Mouse (Mus musculus) frontal cortex, adult 2 months (tissue): ENCODE results near the gene Olfr770. TPM values are rescaled to one million over a fixed set of nuclear protein-coding genes. Genes with fewer than 3 reads are reported as not detected.
"Not testable (repeated sequence)": the region's sequence is repeated elsewhere in the genome, so short reads cannot be mapped to it uniquely, and the experiment has no call there.

Experiments used
- DNase-seq, 2 experiments: peaks; one replicate each; pipeline ENCODE4 v3.0.0; 2022; ENCODE audit warnings: low spot score in 1 of 2; ENCODE audit errors: extremely low spot score in 1 of 2
- polyA plus RNA-seq: library from polyadenylated mRNA; depleted of rRNA; stranded (reverse); fragments of >200 nt; gene quantifications from 2 replicates; pipeline ENCODE4 v1.2.3, GENCODE M21; 2012; rRNA removed

Gene Olfr770
- not detected in 2 replicates for polyA plus RNA-seq

DNA sequence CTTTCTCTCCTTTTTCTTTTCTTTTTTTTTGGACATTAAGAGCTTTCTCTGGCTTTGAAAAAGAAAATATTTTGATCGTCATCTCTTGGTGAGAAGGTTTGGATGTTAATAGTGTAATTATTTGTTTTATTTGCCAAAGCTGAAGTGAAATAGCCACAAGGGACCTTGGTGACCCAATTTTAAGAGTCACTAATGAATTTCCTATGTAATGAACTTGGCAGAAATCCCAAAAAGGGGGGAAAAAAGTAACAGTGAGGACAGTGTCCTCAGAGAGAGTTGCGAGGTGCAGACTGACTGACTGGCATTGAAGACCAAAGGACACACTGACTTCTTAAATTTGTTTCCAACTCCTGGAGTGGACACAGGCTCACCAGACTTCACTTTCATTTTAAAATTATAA lies at the start of gene Olfr770:
Olfr770 (minus strand) TSS at position 101 of the 400 bp plus-strand sequence.
- no peak for DNase-seq

DNA sequence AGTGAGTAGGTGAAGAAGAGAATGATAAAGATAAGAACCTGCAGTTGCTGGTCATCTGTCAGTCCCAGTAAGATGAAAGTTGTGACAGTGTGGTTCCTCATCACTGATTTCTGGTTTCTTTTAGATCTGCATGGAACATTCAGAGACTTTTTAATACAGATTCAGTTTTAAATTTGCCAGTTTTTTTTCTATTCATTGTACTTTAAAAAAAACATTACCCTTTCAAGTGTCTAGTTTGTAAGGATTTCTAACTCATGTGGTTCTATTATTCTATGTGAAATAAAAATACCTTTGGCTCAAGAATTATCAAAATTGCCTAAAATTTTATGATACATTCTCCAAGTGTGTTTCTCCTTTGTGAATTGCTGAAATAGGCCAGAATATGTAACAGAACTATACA lies 48.5 kb upstream of the Olfr770 start, which contains the start of gene Olfr773:
Olfr773 (minus strand) TSS at position 101 of the 400 bp plus-strand sequence.
- not testable (repeated sequence) for DNase-seq

DNA sequence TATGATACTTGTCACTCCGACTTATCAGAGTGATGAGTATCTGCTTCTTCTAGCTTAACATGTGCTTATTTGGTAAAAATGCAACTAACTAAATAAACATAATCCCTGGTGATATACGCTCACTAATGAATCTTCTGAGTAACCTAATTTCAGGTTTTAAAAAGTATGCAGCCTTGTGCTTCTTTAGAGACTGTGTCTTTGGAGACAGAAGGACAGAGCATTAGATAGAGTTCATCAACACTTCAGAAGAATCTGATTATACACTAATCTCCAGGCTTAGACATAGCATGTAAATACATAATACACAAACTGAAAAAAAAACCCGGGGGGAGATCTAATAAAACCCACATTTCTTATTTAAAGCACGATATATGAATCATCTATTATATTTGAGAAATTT lies 39.0 kb upstream of the Olfr770 start, which contains the start of gene Olfr772:
Olfr772 (minus strand) TSS at position 101 of the 400 bp plus-strand sequence.
- not testable (repeated sequence) for DNase-seq

DNA sequence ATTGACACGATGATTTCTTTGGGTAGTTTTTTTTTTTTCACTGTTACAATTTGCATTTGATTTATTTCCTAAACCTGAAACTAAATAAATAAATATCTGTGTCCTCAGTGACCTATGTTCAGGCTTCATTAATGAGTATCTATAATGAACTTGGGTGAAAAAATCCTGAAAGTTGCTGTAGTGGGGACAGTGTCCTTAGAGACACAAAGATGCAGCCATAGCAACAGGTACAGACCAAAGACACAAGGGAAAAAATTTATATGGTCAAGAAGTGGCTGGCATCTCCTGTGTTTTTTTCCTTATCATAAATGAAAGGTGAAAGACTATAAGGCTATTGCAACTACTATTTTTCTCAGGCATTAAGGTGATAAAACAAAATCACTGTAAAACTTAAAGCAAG lies 25.9 kb upstream of the Olfr770 start, which contains the start of gene Olfr771:
Olfr771 (minus strand) TSS at position 101 of the 400 bp plus-strand sequence.
- DNase-seq, result no peak

DNA sequence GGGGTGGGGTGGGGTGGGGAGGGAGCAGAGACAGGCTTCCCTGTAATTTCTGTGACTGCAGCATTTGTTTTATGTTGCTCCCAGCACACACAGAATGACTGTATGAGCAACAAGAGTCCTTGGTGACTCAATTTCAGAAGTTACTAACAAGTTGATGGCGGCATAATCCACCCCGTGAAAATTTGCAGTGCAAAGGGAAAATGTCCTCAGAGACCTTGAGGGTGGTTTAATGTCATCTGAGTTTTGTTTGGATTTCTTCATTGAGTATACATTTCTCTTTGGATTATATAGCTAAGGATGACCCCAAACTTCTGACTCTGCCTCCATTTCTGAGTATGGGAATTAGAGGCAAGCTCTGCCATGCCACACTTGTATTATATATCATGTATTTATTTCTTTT lies 21.0 kb downstream of the Olfr770 start, which contains the start of gene Olfr769:
Olfr769 (minus strand) TSS at position 101 of the 400 bp plus-strand sequence.
- DNase-seq, result no peak

DNA sequence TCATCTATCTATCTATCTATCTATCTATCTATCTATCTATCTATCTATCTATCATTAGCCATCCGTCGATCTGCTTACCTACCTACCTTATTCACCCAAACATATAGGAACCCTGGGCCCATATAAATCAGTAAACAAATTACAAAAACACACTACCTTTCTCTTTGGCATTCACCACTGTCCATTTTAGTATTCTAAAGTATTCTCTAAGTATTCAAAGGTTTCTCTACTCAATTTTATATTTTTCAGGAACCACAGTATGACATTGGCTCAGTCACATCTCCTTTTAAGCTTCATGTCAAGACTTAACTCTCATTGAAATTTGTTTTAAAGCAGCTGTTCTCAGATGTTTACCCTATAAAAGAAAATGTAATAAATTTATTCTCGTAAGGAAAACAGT lies 23.7 kb downstream of the Olfr770 start:
- no peak for DNase-seq

DNA sequence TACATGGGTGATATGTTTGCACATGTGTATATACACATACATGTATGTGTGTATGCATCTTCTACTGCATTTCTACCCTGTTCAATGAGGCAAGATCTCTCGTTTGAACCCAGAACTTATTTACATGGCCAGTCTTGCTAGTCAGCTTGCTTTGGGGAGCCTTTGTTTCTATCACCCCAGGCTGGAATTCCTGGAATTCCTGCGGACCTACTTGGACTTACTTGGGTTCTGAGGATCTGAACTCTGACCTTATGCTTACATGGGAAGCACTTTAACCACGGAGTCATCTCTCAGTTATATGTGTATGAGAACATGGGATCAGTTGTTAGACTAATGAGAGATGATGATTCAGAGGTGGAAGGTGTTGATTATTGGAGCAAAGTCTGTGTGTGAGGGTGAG lies 37.6 kb downstream of the Olfr770 start:
- DNase-seq, result no peak

DNA sequence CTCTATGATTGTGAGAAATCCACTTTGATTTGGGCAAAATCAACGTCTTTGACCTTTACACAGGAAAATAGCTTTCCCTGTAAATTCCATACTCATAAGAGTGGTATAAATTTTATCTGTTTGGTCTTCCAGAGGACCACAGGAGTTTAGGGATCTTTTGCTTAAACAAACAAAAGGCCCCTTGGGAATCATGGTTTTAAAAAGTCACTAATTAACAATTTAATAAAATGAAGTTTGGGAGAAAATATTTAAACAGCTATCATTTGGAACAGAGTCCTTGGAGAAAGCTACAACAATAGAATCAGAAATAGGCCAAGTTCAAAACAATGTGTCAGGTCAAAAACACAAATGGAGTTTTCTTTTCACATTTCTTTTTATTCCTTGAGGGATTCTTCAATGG lies 39.5 kb downstream of the Olfr770 start, which contains the start of gene Olfr768:
Olfr768 (minus strand) TSS at position 101 of the 400 bp plus-strand sequence.
- DNase-seq, result no peak

DNA sequence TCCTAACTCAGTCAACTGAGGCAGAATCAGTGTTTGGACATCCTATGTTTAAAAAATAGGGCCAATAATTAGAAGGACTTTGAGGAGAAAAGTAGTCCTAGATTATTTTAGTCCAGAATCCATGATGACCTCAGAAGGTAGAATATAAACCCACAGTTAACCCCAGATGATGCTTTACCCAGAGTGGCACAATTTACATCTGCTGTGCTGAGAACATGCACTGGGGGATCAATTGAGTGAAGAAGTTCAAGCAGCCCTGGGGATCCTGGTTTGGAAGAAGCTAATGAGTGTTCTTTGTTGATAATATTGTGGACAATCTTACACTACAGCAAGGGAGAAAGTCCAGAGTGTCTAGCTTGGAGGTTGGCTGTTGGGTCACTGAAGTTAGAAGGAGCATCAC lies 56.0 kb downstream of the Olfr770 start, which contains the start of gene Olfr767:
Olfr767 (minus strand) TSS at position 101 of the 400 bp plus-strand sequence.
- DNase-seq, result not testable (repeated sequence)

Other genes with a start within 250 kb of the Olfr770 start
- gene Gdf11, start 247.3 kb downstream of the Olfr770 start, polyA plus RNA-seq, result 17.0 and 17.2 TPM in 2 replicates
- 82.7 and 95.6 TPM in 2 replicates for gene Cd63, start 238.0 kb downstream of the Olfr770 start, polyA plus RNA-seq
- gene Rdh5, start 216.1 kb downstream of the Olfr770 start, polyA plus RNA-seq, result 12.3 and 15.7 TPM in 2 replicates
- gene Bloc1s1, start 215.0 kb downstream of the Olfr770 start, polyA plus RNA-seq, result 233 and 273 TPM in 2 replicates
- gene Itga7, start 205.2 kb downstream of the Olfr770 start, polyA plus RNA-seq, result 23.4 and 26.8 TPM in 2 replicates
- not detected in 2 replicates for gene Mettl7b, start 178.0 kb downstream of the Olfr770 start, polyA plus RNA-seq
- gene Olfr9, start 149.6 kb downstream of the Olfr770 start, polyA plus RNA-seq, result not detected in 2 replicates
- 0.04 TPM in 1 of 2 replicates, not detected in the other for gene Olfr763, start 128.2 kb downstream of the Olfr770 start, polyA plus RNA-seq
- not detected in 2 replicates for gene Olfr764-ps1, start 99.1 kb downstream of the Olfr770 start, polyA plus RNA-seq
- gene Olfr765, start 89.0 kb downstream of the Olfr770 start, polyA plus RNA-seq, result not detected in 2 replicates
- gene Olfr766-ps1, start 70.0 kb downstream of the Olfr770 start, polyA plus RNA-seq, result not detected in 2 replicates
- not detected in 2 replicates for gene Olfr767, start 56.1 kb downstream of the Olfr770 start, polyA plus RNA-seq
- not detected in 2 replicates for gene Olfr768, start 39.6 kb downstream of the Olfr770 start, polyA plus RNA-seq
- gene Olfr769, start 21.1 kb downstream of the Olfr770 start, polyA plus RNA-seq, result not detected in 2 replicates
- gene Olfr771, start 25.8 kb upstream of the Olfr770 start, polyA plus RNA-seq, result not detected in 2 replicates
- gene Olfr772, start 38.9 kb upstream of the Olfr770 start, polyA plus RNA-seq, result not detected in 2 replicates
- gene Olfr773, start 48.4 kb upstream of the Olfr770 start, polyA plus RNA-seq, result not detected in 2 replicates
- not detected in 2 replicates for gene Olfr774, start 97.2 kb upstream of the Olfr770 start, polyA plus RNA-seq
- 0.04 TPM in 1 of 2 replicates, not detected in the other for gene Olfr775, start 109.4 kb upstream of the Olfr770 start, polyA plus RNA-seq
- not detected in 2 replicates for gene Olfr776, start 120.1 kb upstream of the Olfr770 start, polyA plus RNA-seq
- not detected in 2 replicates for gene Olfr777, start 132.5 kb upstream of the Olfr770 start, polyA plus RNA-seq
- gene Olfr780, start 179.1 kb upstream of the Olfr770 start, polyA plus RNA-seq, result not detected in 2 replicates
- not detected in 2 replicates for gene Olfr781, start 189.9 kb upstream of the Olfr770 start, polyA plus RNA-seq
- not detected in 2 replicates for gene Olfr782, start 209.9 kb upstream of the Olfr770 start, polyA plus RNA-seq
- gene Olfr784, start 245.1 kb upstream of the Olfr770 start, polyA plus RNA-seq, result 0.08 and 0.17 TPM in 2 replicates